Mouse (Mus musculus): ENCODE data around the gene Slc24a4.

DNA sequence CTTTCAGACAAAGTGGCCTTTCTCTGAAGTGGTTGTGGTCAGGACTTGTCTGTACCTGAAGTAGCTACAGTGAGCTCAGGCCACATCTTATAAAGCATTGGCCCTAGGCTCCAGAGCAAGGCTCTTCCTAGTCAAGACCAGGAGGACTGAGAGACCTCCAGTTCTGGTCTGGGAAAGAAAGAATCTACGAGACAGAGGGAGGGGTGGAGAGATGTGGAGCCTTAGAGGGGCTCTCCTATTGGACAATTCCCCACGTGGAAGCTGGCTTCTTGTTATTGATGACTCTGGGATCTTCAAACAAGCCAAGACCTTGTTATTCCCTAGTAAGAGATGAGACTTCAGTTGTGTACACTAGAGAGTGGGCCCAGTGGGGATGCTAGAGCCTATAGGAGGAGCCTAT lies 160.3 kb downstream of the Slc24a4 start:
- TF ChIP-seq CTCF (IDR thresholded peaks at IDR 0.05; ENCODE audit: low read depth, low read length), result no peak
- no peak for TF ChIP-seq POLR2AphosphoS5 (IDR thresholded peaks at IDR 0.05; ENCODE audit: insufficient replicate concordance, low read depth, low read length)

All from G1E (cell line).